Mouse (Mus musculus) small intestine, adult 2 months (tissue): ENCODE results near the gene Ctsa.

Experiments
- CTCF ChIP-seq: fragments of 200-500 bp; IDR thresholded peaks from 2 replicates; pipeline ENCODE4 v1.5.1; 2012; ENCODE audit warnings: low read depth, mild to moderate bottlenecking, control low read depth, inconsistent platforms, low read length, moderate library complexity, mixed read lengths; ENCODE audit not compliant: insufficient replicate concordance, insufficient read length; ENCODE audit errors: extremely low read depth
- POLR2A ChIP-seq: fragments of 200-500 bp; IDR thresholded peaks from 2 replicates; pipeline ENCODE4 v1.6.1; 2012; ENCODE audit warnings: low read depth, mild to moderate bottlenecking, control low read depth, inconsistent platforms, low read length, moderate library complexity

DNA sequence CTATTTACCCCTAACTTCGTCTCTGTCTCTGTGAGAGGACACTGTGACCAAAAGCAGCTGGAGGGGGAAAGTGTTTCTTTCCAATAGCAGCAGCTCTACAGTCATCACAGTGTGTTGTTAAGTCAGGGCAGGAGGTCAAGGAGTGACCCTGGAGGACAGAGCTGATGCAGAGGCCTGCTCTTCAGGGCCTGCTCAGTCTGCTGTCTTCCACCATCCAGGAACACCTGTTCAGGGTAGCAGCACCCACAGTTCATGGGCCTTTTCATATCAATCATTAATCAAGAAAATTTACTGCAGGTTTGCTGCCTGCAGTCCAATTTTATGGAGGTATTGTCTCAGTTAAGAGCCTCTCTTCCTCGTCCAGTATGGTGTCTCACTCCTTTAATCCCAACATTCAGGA, 19.1 kb upstream of the Ctsa start:
- TF ChIP-seq CTCF = no peak
- no peak for TF ChIP-seq POLR2A
